Mouse (Mus musculus): ENCODE measurements around the gene Ddhd1. TPM values are rescaled to one million over a fixed set of nuclear protein-coding genes. Genes with fewer than 3 reads are reported as not detected.
A peak's percentile ranks its signal among the peaks of the same experiment; 100 is the strongest.

Gene Ddhd1
- polyA plus RNA-seq, 1 experiment = 5.5 TPM

GRCm38 (mm10) chr14:45548118-45548517, 109.8 kb downstream of the Ddhd1 start:
- Histone ChIP-seq H3K36me3 (ENCODE audit: control insufficient read depth, insufficient read depth) (no peaks in the 10 kb centered on the region), H3ac (ENCODE audit: control insufficient read depth, insufficient read length) (no peak overlapping the region), H3K4me2 (ENCODE audit: low read depth) (no peak overlapping the region), H3K4me3 (no peak overlapping the region), H3K79me2 (ENCODE audit: control insufficient read depth, insufficient read depth) (no peaks in the 10 kb centered on the region), H3K27me3 (ENCODE audit: control insufficient read depth, insufficient read depth, insufficient read length) (no peaks in the 10 kb centered on the region)
- no peak for TF ChIP-seq CEBPB (IDR thresholded peaks at IDR 0.05; ENCODE audit: insufficient read depth, poor library complexity, severe bottlenecking)
- TF ChIP-seq TCF12 (IDR thresholded peaks at IDR 0.05; ENCODE audit: insufficient read depth, poor library complexity, severe bottlenecking) = no peak
- no peak for TF ChIP-seq TCF3 (IDR thresholded peaks at IDR 0.05; ENCODE audit: insufficient read length, low read depth)
- no peak for TF ChIP-seq REST (IDR thresholded peaks at IDR 0.05; ENCODE audit: insufficient read depth, insufficient read length)
- no peak for TF ChIP-seq SRF (IDR thresholded peaks at IDR 0.05; ENCODE audit: control insufficient read depth, insufficient read length, low read depth)
- TF ChIP-seq POLR2AphosphoS2 (IDR thresholded peaks at IDR 0.05; ENCODE audit: insufficient read length, low read depth) = no peak
- TF ChIP-seq POLR2A (IDR thresholded peaks at IDR 0.05; ENCODE audit: insufficient read length, low read depth) = no peak
- no peak for TF ChIP-seq E2F4 (IDR thresholded peaks at IDR 0.05; ENCODE audit: insufficient read depth)
- TF ChIP-seq MYOG (IDR thresholded peaks at IDR 0.05; ENCODE audit: control insufficient read depth in 1 of 3, insufficient read depth in 1 of 3, insufficient read length in 2 of 3, low read depth in 2 of 3) = no peak
- TF ChIP-seq MYOD1 (IDR thresholded peaks at IDR 0.05; ENCODE audit: control insufficient read depth in 1 of 3, insufficient read length in 2 of 3, low read depth in 2 of 3) = no peak
- no peak for TF ChIP-seq USF1 (IDR thresholded peaks at IDR 0.05; ENCODE audit: low read depth)
- no peak for TF ChIP-seq MAX (IDR thresholded peaks at IDR 0.05; ENCODE audit: low read depth)

- no peak overlapping the region for H3K4me3 ChIP-seq
- H3K36me3 ChIP-seq (ENCODE audit: control insufficient read depth, insufficient read depth) = no peaks in the 10 kb centered on the region
- H3K79me2 ChIP-seq (ENCODE audit: control insufficient read depth, insufficient read depth) = no peaks in the 10 kb centered on the region
- no peak overlapping the region for H3K4me2 ChIP-seq (ENCODE audit: low read depth)
- no peak overlapping the region for H3ac ChIP-seq (ENCODE audit: control insufficient read depth, insufficient read length)
- no peaks in the 10 kb centered on the region for H3K27me3 ChIP-seq (ENCODE audit: control insufficient read depth, insufficient read depth, insufficient read length)
- no peak for TF ChIP-seq POLR2AphosphoS2 (IDR thresholded peaks at IDR 0.05; ENCODE audit: insufficient read length, low read depth)
- TF ChIP-seq MYOG (IDR thresholded peaks at IDR 0.05; ENCODE audit: control insufficient read depth in 1 of 3, insufficient read depth in 1 of 3, insufficient read length in 2 of 3, low read depth in 2 of 3) = no peak
- no peak for TF ChIP-seq CEBPB (IDR thresholded peaks at IDR 0.05; ENCODE audit: insufficient read depth, poor library complexity, severe bottlenecking)
- no peak for TF ChIP-seq E2F4 (IDR thresholded peaks at IDR 0.05; ENCODE audit: insufficient read depth)
- no peak for TF ChIP-seq TCF3 (IDR thresholded peaks at IDR 0.05; ENCODE audit: insufficient read length, low read depth)
- TF ChIP-seq USF1 (IDR thresholded peaks at IDR 0.05; ENCODE audit: low read depth) = no peak
- no peak for TF ChIP-seq MYOD1 (IDR thresholded peaks at IDR 0.05; ENCODE audit: control insufficient read depth in 1 of 3, insufficient read length in 2 of 3, low read depth in 2 of 3)
- TF ChIP-seq MAX (IDR thresholded peaks at IDR 0.05; ENCODE audit: low read depth) = no peak
- no peak for TF ChIP-seq SRF (IDR thresholded peaks at IDR 0.05; ENCODE audit: control insufficient read depth, insufficient read length, low read depth)
Observed at GRCm38 (mm10) chr14:45544905-45545304, 113.0 kb downstream of the Ddhd1 start.

GRCm38 (mm10) chr14:45544026-45544425, 113.9 kb downstream of the Ddhd1 start:
- no peak for TF ChIP-seq POLR2A (IDR thresholded peaks at IDR 0.05; ENCODE audit: insufficient read length, low read depth)
- no peak for TF ChIP-seq CEBPB (IDR thresholded peaks at IDR 0.05; ENCODE audit: insufficient read depth, poor library complexity, severe bottlenecking)
- no peak for TF ChIP-seq SRF (IDR thresholded peaks at IDR 0.05; ENCODE audit: control insufficient read depth, insufficient read length, low read depth)
- no peak for TF ChIP-seq MYOD1 (IDR thresholded peaks at IDR 0.05; ENCODE audit: control insufficient read depth in 1 of 3, insufficient read length in 2 of 3, low read depth in 2 of 3)
- TF ChIP-seq POLR2AphosphoS2 (IDR thresholded peaks at IDR 0.05; ENCODE audit: insufficient read length, low read depth) = no peak
- TF ChIP-seq USF1 (IDR thresholded peaks at IDR 0.05; ENCODE audit: low read depth) = no peak
- TF ChIP-seq REST (IDR thresholded peaks at IDR 0.05; ENCODE audit: insufficient read depth, insufficient read length) = no peak
- TF ChIP-seq TCF3 (IDR thresholded peaks at IDR 0.05; ENCODE audit: insufficient read length, low read depth) = no peak
- no peak for TF ChIP-seq MAX (IDR thresholded peaks at IDR 0.05; ENCODE audit: low read depth)
- TF ChIP-seq TCF12 (IDR thresholded peaks at IDR 0.05; ENCODE audit: insufficient read depth, poor library complexity, severe bottlenecking) = no peak
- TF ChIP-seq MYOG (IDR thresholded peaks at IDR 0.05; ENCODE audit: control insufficient read depth in 1 of 3, insufficient read depth in 1 of 3, insufficient read length in 2 of 3, low read depth in 2 of 3) = no peak
- no peak for TF ChIP-seq E2F4 (IDR thresholded peaks at IDR 0.05; ENCODE audit: insufficient read depth)
- H3K36me3 ChIP-seq (ENCODE audit: control insufficient read depth, insufficient read depth) = no peaks in the 10 kb centered on the region
- no peak overlapping the region for H3K4me3 ChIP-seq
- no peak overlapping the region for H3ac ChIP-seq (ENCODE audit: control insufficient read depth, insufficient read length)
- H3K4me2 ChIP-seq (ENCODE audit: low read depth) = no peak overlapping the region
- H3K79me2 ChIP-seq (ENCODE audit: control insufficient read depth, insufficient read depth) = no peaks in the 10 kb centered on the region
- no peaks in the 10 kb centered on the region for H3K27me3 ChIP-seq (ENCODE audit: control insufficient read depth, insufficient read depth, insufficient read length)

GRCm38 (mm10) chr14:45539659-45540468, 118.1 kb downstream of the Ddhd1 start:
- Histone ChIP-seq H3K4me3 (no peak overlapping the region), H3K4me2 (ENCODE audit: low read depth) (peak overlapping the region; percentile 32), H3ac (ENCODE audit: control insufficient read depth, insufficient read length) (no peak overlapping the region), H3K36me3 (ENCODE audit: control insufficient read depth, insufficient read depth) (no peaks in the 10 kb centered on the region), H3K79me2 (ENCODE audit: control insufficient read depth, insufficient read depth) (no peaks in the 10 kb centered on the region), H3K27me3 (ENCODE audit: control insufficient read depth, insufficient read depth, insufficient read length) (no peaks in the 10 kb centered on the region)
- TF ChIP-seq TCF3 (IDR thresholded peaks at IDR 0.05; ENCODE audit: insufficient read length, low read depth) (no peak), MYOD1 (IDR thresholded peaks at IDR 0.05; ENCODE audit: control insufficient read depth in 1 of 3, insufficient read length in 2 of 3, low read depth in 2 of 3) (no peak), SRF (IDR thresholded peaks at IDR 0.05; ENCODE audit: control insufficient read depth, insufficient read length, low read depth) (no peak), POLR2A (IDR thresholded peaks at IDR 0.05; ENCODE audit: insufficient read length, low read depth) (no peak), MAX (IDR thresholded peaks at IDR 0.05; ENCODE audit: low read depth) (no peak), CEBPB (IDR thresholded peaks at IDR 0.05; ENCODE audit: insufficient read depth, poor library complexity, severe bottlenecking) (no peak), POLR2AphosphoS2 (IDR thresholded peaks at IDR 0.05; ENCODE audit: insufficient read length, low read depth) (no peak), USF1 (IDR thresholded peaks at IDR 0.05; ENCODE audit: low read depth) (no peak), E2F4 (IDR thresholded peaks at IDR 0.05; ENCODE audit: insufficient read depth) (no peak), REST (IDR thresholded peaks at IDR 0.05; ENCODE audit: insufficient read depth, insufficient read length) (no peak), TCF12 (IDR thresholded peaks at IDR 0.05; ENCODE audit: insufficient read depth, poor library complexity, severe bottlenecking) (no peak), MYOG (IDR thresholded peaks at IDR 0.05; ENCODE audit: control insufficient read depth in 1 of 3, insufficient read depth in 1 of 3, insufficient read length in 2 of 3, low read depth in 2 of 3) (no peak)

Other genes starting within 250 kb of the Ddhd1 start
- 37.9 TPM for gene Fermt2, start 128.0 kb downstream of the Ddhd1 start, polyA plus RNA-seq (2012; fragmentation: generic; extraction: Trizol)

Data from myocyte (in vitro differentiated cells).